Mouse (Mus musculus): Measurements from ENCODE around the gene Dtx3.

GRCm38 (mm10) chr10:127156089-127156488, 39.4 kb downstream of the Dtx3 start:
- TF ChIP-seq POLR2A (IDR thresholded peaks at IDR 0.05; ENCODE audit: low read depth, low read length) (no peak), CTCF (IDR thresholded peaks at IDR 0.05; ENCODE audit: borderline replicate concordance, insufficient read depth, low read length) (no peak)
